Mouse (Mus musculus) liver, embryonic 14.5 days (tissue): ENCODE data around the gene Lonrf2. TPM values are rescaled to one million over a fixed set of nuclear protein-coding genes. Genes with fewer than 3 reads are reported as not detected.

Experiments used
- ATAC-seq: fragments of 200-750 bp; cut with Nextera tagmentation; 2 replicates; pipeline ENCODE4 v1.8.0; 2017; ENCODE audit warnings: moderate number of reproducible peaks, mild to moderate bottlenecking, moderate library complexity; ENCODE audit not compliant: insufficient read depth
- DNase-seq, 3 experiments: peaks; one replicate each; pipeline ENCODE4 v3.0.0-alpha.2; 2012 to 2013; ENCODE audit warnings: low read depth in 3 of 3, low spot score in 3 of 3
- H3K27ac ChIP-seq: fragments of 300-500 bp; sonication (generic); 2 replicates; pipeline ENCODE4 v1.5.1; 2014; ENCODE audit warnings: moderate library complexity, mild to moderate bottlenecking, control low read depth, inconsistent platforms
- H3K27me3 ChIP-seq: fragments of 300-500 bp; sonication (generic); 2 replicates; pipeline ENCODE4 v1.6.1; 2014; ENCODE audit warnings: mild to moderate bottlenecking, low read length, moderate library complexity; ENCODE audit not compliant: control insufficient read depth, insufficient read depth
- H3K36me3 ChIP-seq: fragments of 300-500 bp; sonication (generic); replicated peaks from 2 replicates; pipeline ENCODE4 v1.6.1; 2014; ENCODE audit warnings: low read depth; ENCODE audit not compliant: control insufficient read depth, insufficient read depth
- H3K4me1 ChIP-seq, 2 experiments: fragments of 200-500 bp in 1 of 2; fragments of 300-500 bp in 1 of 2; sonication (generic) in 1 of 2; replicated peaks; 2 replicates each; pipeline ENCODE4 v1.6.1; 2012 to 2014; ENCODE audit warnings: antibody characterized with exemption in 1 of 2, inconsistent platforms in 1 of 2, low read length in 1 of 2; ENCODE audit not compliant: control insufficient read depth in 2 of 2, insufficient read depth in 2 of 2
- H3K4me2 ChIP-seq: fragments of 300-500 bp; sonication (generic); 2 replicates; pipeline ENCODE4 v1.6.1; 2014; ENCODE audit warnings: low read depth, mild to moderate bottlenecking, control low read depth, moderate library complexity
- H3K4me3 ChIP-seq, 2 experiments: fragments of 200-500 bp in 1 of 2; fragments of 300-500 bp in 1 of 2; sonication (generic) in 1 of 2; 2 replicates each; pipeline ENCODE4 v1.5.1; 2012 to 2014; ENCODE audit warnings: low read depth in 2 of 2, low read length in 2 of 2, mild to moderate bottlenecking in 2 of 2, control low read depth in 1 of 2, inconsistent platforms in 1 of 2, moderate library complexity in 1 of 2; ENCODE audit not compliant: insufficient read depth in 1 of 2
- H3K9ac ChIP-seq: fragments of 300-500 bp; sonication (generic); replicated peaks from 2 replicates; pipeline ENCODE4 v1.6.1; 2014; ENCODE audit warnings: mild to moderate bottlenecking, control low read depth, moderate library complexity
- H3K9me3 ChIP-seq: fragments of 300-500 bp; sonication (generic); 2 replicates; pipeline ENCODE4 v1.6.1; 2016; ENCODE audit warnings: low read length, mixed read lengths; ENCODE audit not compliant: control insufficient read depth
- CTCF ChIP-seq: IDR thresholded peaks from 2 replicates; pipeline ENCODE4 v1.5.1; 2016; ENCODE audit warnings: antibody characterized with exemption, low read depth, control low read depth
- EP300 ChIP-seq: IDR thresholded peaks from 2 replicates; pipeline ENCODE4 v1.6.1; 2016; ENCODE audit warnings: antibody characterized with exemption, low read depth
- WGBS: fragments of 180-500 bp; shearing (Covaris S2); extraction: QIAGEN DNeasy Blood & Tissue Kit; methylation state at CpG from one replicate; pipeline ENCODE4 v1.1.7; 2014; ENCODE audit not compliant: insufficient replicate concordance; 5-methylcytosine and 5-hydroxymethylcytosine counted together
- polyA plus RNA-seq, 2 experiments: library from polyadenylated mRNA; depleted of rRNA in 1 of 2; stranded (reverse) in 1 of 2; unstranded in 1 of 2; fragments of >200 nt; fragmentation: Nextera tagmentation in 1 of 2; extraction: Ambion mirVana in 1 of 2; gene quantifications; 2 replicates each; pipeline versions ENCODE4 v1.2.1 to v1.2.3; 2012 to 2014

Gene Lonrf2
- polyA plus RNA-seq (2012; rRNA removed) (0.09 and 0.13 TPM in 2 replicates), polyA plus RNA-seq (2014; fragmentation: Nextera tagmentation; extraction: Ambion mirVana) (0.08 TPM in 1 of 2 replicates, not detected in the other)

GRCm38 (mm10) chr1:38836477-38836872, at the start of gene Lonrf2:
Lonrf2 (minus strand) TSS chr1:38836711.
- no peak within 1 kb of the TSS for H3K9ac ChIP-seq
- H3K27ac ChIP-seq, result no peak within 1 kb of the TSS
- peak within 1 kb of the TSS; percentile 42 for H3K4me2 ChIP-seq
- DNase-seq (no peak), ATAC-seq (no peak)
- H3K27me3 ChIP-seq, result peaks cover 27% of the 10 kb centered on the region
- no peaks in the 10 kb centered on the region for H3K9me3 ChIP-seq
- WGBS, result 3% methylated on average over 27 of the region's 47 CpGs
- H3K36me3 ChIP-seq, result no peaks in the 10 kb centered on the region
- H3K4me1 ChIP-seq, result no peaks in the 10 kb centered on the region
- peak within 1 kb of the TSS in 1 of 2 experiments; percentile 27; a peak in 2 of 4 replicates for H3K4me3 ChIP-seq
- TF ChIP-seq EP300, result no peak
- no peak for TF ChIP-seq CTCF

GRCm38 (mm10) chr1:38885956-38886355, 49.4 kb upstream of the Lonrf2 start:
- Histone ChIP-seq H3K4me3 (no peak overlapping the region), H3K4me1 (no peaks in the 10 kb centered on the region), H3K27me3 (no peaks in the 10 kb centered on the region), H3K27ac (no peak overlapping the region), H3K9ac (no peak overlapping the region), H3K9me3 (no peaks in the 10 kb centered on the region), H3K4me2 (no peak overlapping the region), H3K36me3 (no peaks in the 10 kb centered on the region)
- TF ChIP-seq CTCF, result no peak
- no peak for TF ChIP-seq EP300
- DNase-seq (no peak), ATAC-seq (no peak)
- 21% methylated on average over 2 of the region's 2 CpGs for WGBS

GRCm38 (mm10) chr1:38883766-38884165, 47.3 kb upstream of the Lonrf2 start:
- no peak overlapping the region for H3K27ac ChIP-seq
- no peak overlapping the region for H3K9ac ChIP-seq
- WGBS, result 53% methylated on average over 9 of the region's 9 CpGs
- DNase-seq (no peak), ATAC-seq (no peak)
- no peak overlapping the region for H3K4me2 ChIP-seq
- no peaks in the 10 kb centered on the region for H3K36me3 ChIP-seq
- H3K4me3 ChIP-seq, result no peak overlapping the region
- TF ChIP-seq EP300, result no peak
- no peak for TF ChIP-seq CTCF
- H3K4me1 ChIP-seq, result no peaks in the 10 kb centered on the region
- no peaks in the 10 kb centered on the region for H3K9me3 ChIP-seq
- no peaks in the 10 kb centered on the region for H3K27me3 ChIP-seq

- no peak for ATAC-seq
- TF ChIP-seq EP300, result no peak
- TF ChIP-seq CTCF, result no peak
- Histone ChIP-seq H3K9ac (no peak overlapping the region), H3K4me2 (no peak overlapping the region), H3K27ac (no peak overlapping the region), H3K4me3 (no peak overlapping the region), H3K36me3 (no peaks in the 10 kb centered on the region), H3K27me3 (no peaks in the 10 kb centered on the region), H3K4me1 (no peaks in the 10 kb centered on the region), H3K9me3 (no peaks in the 10 kb centered on the region)
- 65% methylated on average over 4 of the region's 4 CpGs for WGBS
- no peak for DNase-seq
Observed at GRCm38 (mm10) chr1:38882746-38883145, 46.2 kb upstream of the Lonrf2 start.

GRCm38 (mm10) chr1:38881366-38881765, 44.9 kb upstream of the Lonrf2 start:
- DNase-seq, result no peak
- ATAC-seq, result no peak
- no peak overlapping the region for H3K27ac ChIP-seq
- no peak overlapping the region for H3K9ac ChIP-seq
- H3K4me1 ChIP-seq, result no peaks in the 10 kb centered on the region
- 36% methylated on average over 4 of the region's 4 CpGs for WGBS
- no peaks in the 10 kb centered on the region for H3K36me3 ChIP-seq
- H3K4me2 ChIP-seq, result no peak overlapping the region
- TF ChIP-seq CTCF (no peak), EP300 (no peak)
- H3K9me3 ChIP-seq, result no peaks in the 10 kb centered on the region
- no peak overlapping the region for H3K4me3 ChIP-seq
- H3K27me3 ChIP-seq, result no peaks in the 10 kb centered on the region
